Mouse (Mus musculus) limb, embryonic 10.5 days (tissue): ENCODE results near the gene Rpl32. TPM values are rescaled to one million over a fixed set of nuclear protein-coding genes. Genes with fewer than 3 reads are reported as not detected.

ENCODE experiments used
- DNase-seq: peaks from one replicate; pipeline ENCODE4 v3.0.0-alpha.2; 2017; ENCODE audit warnings: low spot score
- H3K27ac ChIP-seq: fragments of 300-500 bp; sonication (generic); 2 replicates; pipeline ENCODE4 v1.5.1; 2016; ENCODE audit warnings: mild to moderate bottlenecking
- H3K27me3 ChIP-seq: fragments of 300-500 bp; sonication (generic); 2 replicates; pipeline ENCODE4 v1.6.1; 2016; ENCODE audit warnings: low read depth, mild to moderate bottlenecking; ENCODE audit not compliant: poor library complexity, severe bottlenecking
- H3K36me3 ChIP-seq: fragments of 300-500 bp; sonication (generic); 2 replicates; pipeline ENCODE4 v1.6.1; 2016; ENCODE audit warnings: mild to moderate bottlenecking, moderate library complexity
- H3K4me1 ChIP-seq: fragments of 300-500 bp; sonication (generic); 2 replicates; pipeline ENCODE4 v1.6.1; 2016
- H3K4me3 ChIP-seq: fragments of 300-500 bp; sonication (generic); 2 replicates; pipeline ENCODE4 v1.5.1; 2016; ENCODE audit warnings: mild to moderate bottlenecking, moderate library complexity
- H3K9me3 ChIP-seq: fragments of 300-500 bp; sonication (generic); replicated peaks from 2 replicates; pipeline ENCODE4 v1.6.1; 2016; ENCODE audit warnings: mild to moderate bottlenecking
- WGBS: fragments of 180-500 bp; shearing (Covaris S2); methylation state at CpG from one replicate; pipeline ENCODE4 v1.1.7; 2016; 5-methylcytosine and 5-hydroxymethylcytosine counted together
- polyA plus RNA-seq: library from polyadenylated mRNA; unstranded; fragments of >200 nt; fragmentation: Nextera tagmentation; extraction: Ambion mirVana; gene quantifications from 2 replicates; pipeline ENCODE4 v1.2.1, GENCODE M21; 2016

Gene Rpl32
- polyA plus RNA-seq = 1,689 and 1,952 TPM in 2 replicates

DNA sequence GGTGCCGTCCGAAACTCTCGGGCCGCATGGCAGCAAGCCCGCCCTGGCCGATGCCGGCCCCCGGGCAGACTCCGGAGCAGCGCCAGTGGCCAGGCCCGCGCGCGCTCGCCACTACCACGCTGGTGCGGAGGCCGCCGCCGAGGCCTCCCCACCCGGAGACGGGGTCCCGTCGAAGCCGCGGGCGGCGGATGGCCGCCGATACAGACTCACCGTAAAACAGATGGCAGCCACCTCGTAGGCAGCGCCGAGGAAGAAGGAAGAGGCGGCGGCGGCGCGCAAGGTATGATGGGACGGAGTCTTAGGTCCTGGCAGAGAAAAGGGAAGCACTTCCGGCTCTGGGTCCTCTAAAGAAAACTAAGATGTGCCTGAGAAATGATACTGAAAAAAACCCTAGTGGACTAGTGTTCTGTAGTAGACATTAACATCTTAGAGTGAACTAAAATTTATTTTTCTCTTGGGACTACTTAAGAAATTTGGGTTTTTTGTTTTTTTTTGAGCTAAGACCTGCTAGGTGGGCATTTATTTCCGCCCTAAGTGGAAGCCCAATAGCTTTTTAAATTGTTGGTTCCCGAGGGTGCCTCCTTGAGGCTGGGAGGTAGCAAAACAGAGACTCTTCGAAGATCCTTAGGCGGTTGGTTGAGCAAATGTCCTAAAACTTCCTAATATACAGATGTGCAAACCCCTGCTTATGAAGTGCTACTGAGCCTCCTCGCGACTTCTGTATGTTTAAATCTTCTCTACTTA is at the start of gene Rpl32:
Gene Rpl32, minus strand, starts transcription at position 260 of the 744 bp plus-strand sequence.
- DNase-seq = peak; percentile 89
- Histone ChIP-seq H3K9me3 (no peaks in the 10 kb centered on the region), H3K4me3 (peak within 1 kb of the TSS; percentile 99), H3K36me3 (peaks cover 42% of the 10 kb centered on the region), H3K27ac (peak within 1 kb of the TSS; percentile 98), H3K4me1 (peaks cover 16% of the 10 kb centered on the region), H3K27me3 (no peaks in the 10 kb centered on the region)
- WGBS = under 1% methylated on average over 47 of the region's 47 CpGs

DNA sequence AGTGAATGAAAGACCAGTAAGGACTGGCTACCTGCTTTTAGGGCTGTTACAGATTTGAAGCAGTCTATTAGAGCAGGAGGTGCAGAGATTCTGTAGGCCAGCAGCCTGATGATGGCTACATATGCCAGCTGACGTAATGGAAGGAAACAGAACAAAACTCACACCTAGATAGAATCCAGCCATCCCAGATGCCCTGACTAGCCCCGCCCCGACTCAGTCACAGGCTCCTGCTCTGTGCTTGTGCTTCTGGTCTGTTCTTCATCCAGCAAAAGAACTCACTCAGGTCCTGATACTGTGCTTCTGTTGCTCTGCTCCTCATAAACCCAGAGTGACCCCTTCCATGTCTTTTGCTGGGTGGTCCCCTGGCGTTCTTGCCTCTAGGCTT is 47.8 kb upstream of the Rpl32 start:
- no peak overlapping the region for H3K4me3 ChIP-seq
- H3K27ac ChIP-seq = no peak overlapping the region
- no peaks in the 10 kb centered on the region for H3K9me3 ChIP-seq
- 86% methylated on average over 4 of the region's 4 CpGs for WGBS
- no peak for DNase-seq
- H3K27me3 ChIP-seq = no peaks in the 10 kb centered on the region
- no peaks in the 10 kb centered on the region for H3K36me3 ChIP-seq
- H3K4me1 ChIP-seq = peaks cover 25% of the 10 kb centered on the region

DNA sequence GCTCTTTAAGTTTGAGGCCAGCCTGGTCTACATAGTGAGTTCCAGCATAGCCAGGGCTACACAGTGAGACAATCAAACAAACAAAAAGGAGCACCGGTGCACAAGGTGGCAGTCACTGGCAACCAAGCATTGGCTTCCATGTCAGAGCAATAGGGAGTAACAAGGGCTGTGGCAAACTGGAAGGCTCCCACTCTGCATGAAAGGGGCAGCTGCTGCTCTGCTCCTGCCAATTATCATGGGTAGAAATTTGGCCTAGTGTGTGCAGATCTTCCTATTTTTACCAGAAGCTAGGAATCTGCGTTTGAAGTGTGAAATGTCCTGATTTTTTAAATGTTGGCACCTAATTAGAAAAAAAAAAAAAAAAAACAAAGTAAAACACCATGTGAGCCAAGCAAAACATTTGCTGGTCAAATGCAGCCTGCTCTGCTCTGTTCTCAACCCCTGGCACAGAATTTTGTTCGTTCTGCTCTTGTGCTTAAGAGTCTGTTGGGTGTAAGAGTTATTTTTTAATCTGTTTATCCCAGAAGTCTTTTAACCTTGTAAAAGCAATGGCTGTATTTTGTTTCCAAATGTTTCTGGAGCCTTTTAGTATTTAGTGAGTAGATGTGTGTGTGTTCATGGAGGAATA is 47.3 kb upstream of the Rpl32 start:
- no peak for DNase-seq
- H3K27ac ChIP-seq = no peak overlapping the region
- WGBS = 90% methylated on average over 3 of the region's 3 CpGs
- H3K27me3 ChIP-seq = no peaks in the 10 kb centered on the region
- peaks cover 25% of the 10 kb centered on the region for H3K4me1 ChIP-seq
- H3K4me3 ChIP-seq = no peak overlapping the region
- peaks cover 4% of the 10 kb centered on the region for H3K36me3 ChIP-seq
- H3K9me3 ChIP-seq = no peaks in the 10 kb centered on the region

- peak overlapping the region; percentile 90; the same call in 1 of the 2 replicates for H3K27ac ChIP-seq
- H3K36me3 ChIP-seq = peaks cover 13% of the 10 kb centered on the region
- H3K9me3 ChIP-seq = no peaks in the 10 kb centered on the region
- no peak overlapping the region for H3K4me3 ChIP-seq
- H3K27me3 ChIP-seq = no peaks in the 10 kb centered on the region
- 63% methylated on average over 2 of the region's 2 CpGs for WGBS
- peaks cover 25% of the 10 kb centered on the region for H3K4me1 ChIP-seq
- DNase-seq = no peak
These were observed 45.9 kb upstream of the Rpl32 start for GRCm38 (mm10) chr6:115854432-115854831.

GRCm38 (mm10) chr6:115853985-115854384 is 45.4 kb upstream of the Rpl32 start:
- Histone ChIP-seq H3K4me1 (peaks cover 25% of the 10 kb centered on the region), H3K4me3 (peak overlapping the region; percentile 77), H3K27me3 (no peaks in the 10 kb centered on the region), H3K9me3 (no peaks in the 10 kb centered on the region), H3K36me3 (peaks cover 17% of the 10 kb centered on the region), H3K27ac (peak overlapping the region; percentile 90)
- 54% methylated on average over 7 of the region's 7 CpGs for WGBS
- DNase-seq = no peak

DNA sequence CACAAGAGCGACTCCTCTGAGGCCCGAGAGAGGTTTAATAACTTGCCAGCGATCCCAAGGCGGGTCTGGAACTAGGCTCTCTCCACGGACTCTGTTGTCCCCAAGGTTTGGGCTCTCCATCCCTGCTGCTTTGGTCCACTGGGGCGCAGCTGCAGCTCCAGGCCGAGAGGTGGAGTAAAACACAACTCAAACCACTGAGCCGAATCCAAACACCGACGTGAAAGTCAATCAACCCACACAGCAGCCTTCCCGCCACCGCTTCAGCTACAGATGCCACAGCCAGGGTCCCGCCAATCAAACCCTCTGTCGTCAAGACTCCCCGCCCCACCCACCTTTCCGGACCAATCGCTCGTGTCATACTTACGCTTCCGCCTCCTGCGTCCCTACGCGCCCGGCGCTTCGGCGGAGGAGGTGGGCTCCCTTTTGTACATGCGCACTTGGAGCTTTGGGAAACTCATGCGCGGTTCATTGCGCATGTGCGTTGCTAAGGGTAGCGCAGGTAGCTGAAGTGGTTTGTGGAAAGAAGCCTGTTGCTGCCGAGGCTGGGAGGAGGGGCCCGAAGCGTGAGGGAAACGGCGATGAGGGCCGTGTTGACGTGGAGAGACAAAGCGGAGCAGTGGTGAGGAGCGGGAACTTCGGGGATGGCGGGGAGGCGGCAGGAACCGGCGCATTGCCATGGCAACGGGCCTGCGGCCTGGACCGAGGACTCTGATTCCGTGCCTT is 44.7 kb upstream of the Rpl32 start, which contains the start of the genes Mbd4 and Ift122:
Gene Mbd4, minus strand, starts transcription at position 281 of the 723 bp plus-strand sequence.
Gene Ift122, plus strand, starts transcription at position 380 of the 723 bp plus-strand sequence.
- H3K4me3 ChIP-seq = peak within 1 kb of the TSS; percentile 77
- peak; percentile 95 for DNase-seq
- H3K9me3 ChIP-seq = no peaks in the 10 kb centered on the region
- peak within 1 kb of the TSS; percentile 90 for H3K27ac ChIP-seq
- peaks cover 25% of the 10 kb centered on the region for H3K36me3 ChIP-seq
- no peaks in the 10 kb centered on the region for H3K27me3 ChIP-seq
- under 1% methylated on average over 51 of the region's 51 CpGs for WGBS
- peaks cover 25% of the 10 kb centered on the region for H3K4me1 ChIP-seq

- Histone ChIP-seq H3K27ac (peak overlapping the region; percentile 90), H3K36me3 (peaks cover 32% of the 10 kb centered on the region), H3K27me3 (no peaks in the 10 kb centered on the region), H3K9me3 (no peaks in the 10 kb centered on the region), H3K4me1 (peaks cover 25% of the 10 kb centered on the region), H3K4me3 (peak overlapping the region; percentile 77)
- WGBS = 7% methylated on average over 20 of the region's 20 CpGs
- DNase-seq = no peak
These were observed 44.0 kb upstream of the Rpl32 start for GRCm38 (mm10) chr6:115852446-115853090.

- Histone ChIP-seq H3K27ac (no peak overlapping the region), H3K36me3 (peaks cover 61% of the 10 kb centered on the region), H3K4me1 (peaks cover 16% of the 10 kb centered on the region), H3K9me3 (no peaks in the 10 kb centered on the region), H3K27me3 (no peaks in the 10 kb centered on the region), H3K4me3 (no peak overlapping the region)
- DNase-seq = no peak
- 96% methylated on average over 10 of the region's 10 CpGs for whole genome bisulfite sequencing
These were observed 40.2 kb upstream of the Rpl32 start for GRCm38 (mm10) chr6:115848598-115849304.

DNA sequence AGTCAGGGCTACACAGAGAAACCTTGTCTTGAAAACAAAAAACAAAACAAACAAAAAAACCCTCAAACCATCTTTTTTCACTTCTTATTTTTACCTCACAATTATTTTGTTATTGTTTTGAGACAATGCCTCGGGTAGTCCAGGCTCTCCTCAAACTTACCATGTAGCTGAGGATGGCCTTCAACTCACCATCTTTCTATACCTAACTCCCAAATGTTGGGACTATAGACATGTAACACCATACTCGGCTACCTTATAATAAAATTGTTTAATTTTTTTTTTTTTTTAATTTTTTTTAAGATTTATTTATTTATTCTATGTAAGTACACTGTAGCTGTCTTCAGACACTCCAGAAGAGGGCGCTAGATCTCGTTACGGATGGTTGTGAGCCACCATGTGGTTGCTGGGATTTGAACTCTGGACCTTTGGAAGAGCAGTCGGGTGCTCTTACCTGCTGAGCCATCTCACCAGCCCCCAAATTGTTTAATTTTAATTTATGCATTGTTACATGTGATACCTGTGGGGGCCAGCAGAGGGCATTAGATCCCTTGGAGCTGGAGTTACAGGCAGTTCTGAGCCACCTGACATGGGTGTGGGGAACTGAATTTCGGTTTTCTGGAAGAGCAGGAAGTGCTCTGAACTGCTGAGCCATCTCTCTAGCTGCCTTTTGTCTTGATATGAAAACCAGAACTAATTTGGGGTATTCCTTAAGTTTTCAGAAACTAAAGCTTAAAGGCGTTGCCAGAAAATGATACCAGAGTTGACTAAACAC is 38.3 kb upstream of the Rpl32 start:
- WGBS = 46% methylated on average over 8 of the region's 8 CpGs
- Histone ChIP-seq H3K27ac (no peak overlapping the region), H3K4me1 (peaks cover 3% of the 10 kb centered on the region), H3K27me3 (no peaks in the 10 kb centered on the region), H3K9me3 (no peaks in the 10 kb centered on the region), H3K36me3 (peaks cover 81% of the 10 kb centered on the region), H3K4me3 (no peak overlapping the region)
- peak; percentile 68 for DNase-seq

DNA sequence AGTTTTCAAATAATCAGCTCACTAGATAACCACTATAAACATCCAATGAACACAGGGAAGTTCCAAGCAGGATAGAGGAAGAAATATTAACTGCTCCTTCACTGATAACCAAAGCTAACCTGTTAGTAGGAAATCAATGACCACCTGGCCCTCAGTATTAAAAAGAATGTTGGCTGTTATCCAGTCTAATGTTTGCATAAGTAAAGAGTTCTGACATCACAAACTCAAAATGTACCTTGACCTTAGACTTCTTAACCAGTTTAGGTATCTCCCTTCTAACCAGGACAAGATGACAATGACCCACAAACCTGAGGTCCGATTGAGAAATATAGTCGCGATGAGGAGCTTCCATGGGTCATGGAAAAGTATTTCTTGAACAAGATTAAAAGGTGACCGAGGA is 36.5 kb upstream of the Rpl32 start:
- H3K27me3 ChIP-seq = no peaks in the 10 kb centered on the region
- H3K9me3 ChIP-seq = no peaks in the 10 kb centered on the region
- H3K4me3 ChIP-seq = no peak overlapping the region
- DNase-seq = no peak
- H3K36me3 ChIP-seq = peaks cover 79% of the 10 kb centered on the region
- H3K4me1 ChIP-seq = no peaks in the 10 kb centered on the region
- no peak overlapping the region for H3K27ac ChIP-seq
- WGBS = 97% methylated on average over 4 of the region's 4 CpGs

DNA sequence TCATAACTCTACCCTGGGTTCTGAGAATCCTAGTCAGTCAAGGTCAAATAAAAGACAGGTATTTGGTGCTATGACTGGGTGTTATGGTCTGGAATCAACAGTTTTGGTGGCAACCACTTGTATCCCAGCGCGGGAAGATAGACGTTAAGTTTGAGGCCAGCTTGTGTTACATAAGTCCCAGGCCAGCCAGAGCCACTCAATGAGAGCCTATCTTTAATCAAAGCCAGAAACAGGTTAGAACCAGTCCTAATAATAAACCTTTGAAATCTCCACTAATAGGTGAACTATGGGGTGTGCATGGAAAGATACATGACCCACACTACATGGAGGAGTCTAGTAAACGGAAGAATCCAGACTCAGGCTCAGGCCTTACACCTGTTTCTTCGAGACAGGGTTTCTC is 30.2 kb upstream of the Rpl32 start:
- H3K27me3 ChIP-seq = no peaks in the 10 kb centered on the region
- no peak overlapping the region for H3K27ac ChIP-seq
- 64% methylated on average over 5 of the region's 5 CpGs for WGBS
- H3K36me3 ChIP-seq = peaks cover 30% of the 10 kb centered on the region
- H3K4me1 ChIP-seq = peaks cover 13% of the 10 kb centered on the region
- no peaks in the 10 kb centered on the region for H3K9me3 ChIP-seq
- peak overlapping the region; percentile 47 for H3K4me3 ChIP-seq
- no peak for DNase-seq
